Mouse (Mus musculus): ENCODE measurements at regions not wholly inside any gene's neighbourhood (a gene's known extent, or its start where the extent isn't known, plus 50 kb on each side); places are given as distances from the start of the nearest gene placed in this dataset.

DNA sequence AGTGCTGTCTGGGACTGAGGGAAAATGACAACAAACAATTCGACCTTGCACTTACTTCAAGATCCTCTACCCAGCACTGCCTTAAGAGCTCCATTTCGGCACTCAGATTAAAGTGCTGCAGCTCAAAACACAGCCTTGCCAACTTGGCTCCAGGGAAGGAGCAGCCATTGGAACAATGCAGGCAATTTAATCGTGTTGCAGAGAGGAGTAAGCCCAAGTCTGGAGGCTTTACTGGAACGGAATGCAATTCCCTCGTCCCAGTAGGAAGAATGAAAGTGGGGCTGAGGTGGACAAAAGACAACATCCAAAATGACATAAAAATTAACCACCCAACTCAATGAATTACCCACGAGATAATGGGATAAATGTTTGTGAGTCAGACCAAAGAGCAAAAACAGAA, 273.0 kb downstream of the Hace1 start:
- TF ChIP-seq CTCF (IDR thresholded peaks at IDR 0.05; ENCODE audit: borderline replicate concordance, control insufficient read depth, extremely low read depth, insufficient read depth, low read length, poor library complexity) (no peak), POLR2A (IDR thresholded peaks at IDR 0.05; ENCODE audit: control insufficient read depth, extremely low read depth, insufficient read depth, low read length, poor library complexity) (no peak)
